Mouse (Mus musculus): Measurements from ENCODE around the gene Rfpl4b. TPM values are rescaled to one million over a fixed set of nuclear protein-coding genes. Genes with fewer than 3 reads are reported as not detected.
"Not testable (repeated sequence)": the region's sequence is repeated elsewhere in the genome, so short reads cannot be mapped to it uniquely, and the experiment has no call there.

Rfpl4b gene
- polyA plus RNA-seq (2014; fragmentation: Nextera tagmentation; extraction: Ambion mirVana), result not detected in 2 replicates

DNA sequence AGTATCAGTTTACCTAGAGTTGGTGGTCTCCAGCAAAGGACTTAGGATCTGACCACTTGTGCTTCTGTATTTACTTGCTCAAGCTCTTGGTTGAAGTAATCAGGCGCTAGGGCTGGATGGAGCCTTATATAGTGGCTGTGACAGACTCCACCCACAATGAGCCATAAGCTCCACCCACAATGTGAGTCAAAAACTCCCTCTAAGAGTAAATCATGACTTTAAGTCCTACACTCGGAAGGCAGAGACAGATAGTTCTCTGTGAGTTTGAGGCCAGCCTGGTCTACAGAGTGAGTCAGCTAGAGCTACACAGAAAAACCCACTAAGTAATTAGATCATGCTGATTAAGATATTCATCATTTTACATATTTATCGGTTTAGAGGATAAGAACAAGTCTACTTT, at the start of gene Rfpl4b:
Gene Rfpl4b (minus strand): TSS at position 101 of the 400 bp plus-strand sequence.
- DNase-seq (no peak), ATAC-seq (ENCODE audit: insufficient read depth) (no peak)
- no peak for TF ChIP-seq CTCF (IDR thresholded peaks at IDR 0.05; ENCODE audit: low read depth)

DNA sequence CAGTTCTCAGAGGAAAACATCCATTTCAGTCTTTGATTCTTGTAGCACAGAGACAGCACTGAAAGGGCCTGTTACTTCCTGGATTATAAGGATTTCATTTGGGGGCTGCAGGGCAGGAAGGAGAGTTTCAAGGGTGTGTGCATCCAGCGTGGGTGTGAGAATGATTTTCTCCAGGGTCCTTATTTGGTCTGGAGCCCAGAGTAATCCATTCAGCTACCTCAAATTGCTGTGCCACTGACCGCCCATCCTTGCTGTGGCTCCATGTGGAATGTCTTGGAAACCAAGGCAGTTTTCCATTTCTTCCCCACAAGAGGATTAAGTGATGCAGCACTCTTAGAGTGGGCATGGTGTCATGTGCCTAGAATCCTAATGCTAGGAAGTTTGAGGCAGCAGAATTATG, 33.6 kb upstream of the Rfpl4b start:
- no peaks in the 10 kb centered on the region for H3K36me3 ChIP-seq (ENCODE audit: insufficient read depth)
- H3K9ac ChIP-seq, result no peak overlapping the region
- no peak overlapping the region for H3K4me2 ChIP-seq
- 49% methylated on average over 2 of the region's 2 CpGs for WGBS
- no peaks in the 10 kb centered on the region for H3K27me3 ChIP-seq (ENCODE audit: insufficient read depth, low read length)
- no peaks in the 10 kb centered on the region for H3K4me1 ChIP-seq (ENCODE audit: insufficient read depth)
- no peak overlapping the region for H3K4me3 ChIP-seq (ENCODE audit: low read depth, low read length)
- no peak for TF ChIP-seq CTCF (IDR thresholded peaks at IDR 0.05; ENCODE audit: low read depth)
- no peak for ATAC-seq (ENCODE audit: insufficient read depth)
- no peaks in the 10 kb centered on the region for H3K9me3 ChIP-seq (ENCODE audit: low read depth, low read length)
- DNase-seq, result peak; percentile 5
- 0 out of 2 replicates have a peak overlapping the region, but pooled peaks have one; percentile 24 for H3K27ac ChIP-seq (ENCODE audit: low read depth)

More for the DNA sequence above, at the start of gene Rfpl4b:
- H3K9ac ChIP-seq, result no peak within 1 kb of the TSS
- no peaks in the 10 kb centered on the region for H3K9me3 ChIP-seq (ENCODE audit: low read depth, low read length)
- no peaks in the 10 kb centered on the region for H3K4me1 ChIP-seq (ENCODE audit: insufficient read depth)
- no peak within 1 kb of the TSS for H3K27ac ChIP-seq (ENCODE audit: low read depth)
- no peak within 1 kb of the TSS for H3K4me3 ChIP-seq (ENCODE audit: low read depth, low read length)
- H3K4me2 ChIP-seq, result no peak within 1 kb of the TSS
- no peaks in the 10 kb centered on the region for H3K36me3 ChIP-seq (ENCODE audit: insufficient read depth)
- no peaks in the 10 kb centered on the region for H3K27me3 ChIP-seq (ENCODE audit: insufficient read depth, low read length)
- 88% methylated on average over 3 of the region's 3 CpGs for WGBS

GRCm38 (mm10) chr10:38850006-38850405, 28.4 kb upstream of the Rfpl4b start:
- not testable (repeated sequence) for DNase-seq; H3K9me3 ChIP-seq (ENCODE audit: low read depth, low read length); ATAC-seq (ENCODE audit: insufficient read depth); H3K4me1 ChIP-seq (ENCODE audit: insufficient read depth); H3K27me3 ChIP-seq (ENCODE audit: insufficient read depth, low read length); H3K36me3 ChIP-seq (ENCODE audit: insufficient read depth); H3K9ac ChIP-seq; H3K4me3 ChIP-seq (ENCODE audit: low read depth, low read length); H3K4me2 ChIP-seq; H3K27ac ChIP-seq (ENCODE audit: low read depth)
- WGBS, result 50% methylated on average over 5 of the region's 5 CpGs

DNA sequence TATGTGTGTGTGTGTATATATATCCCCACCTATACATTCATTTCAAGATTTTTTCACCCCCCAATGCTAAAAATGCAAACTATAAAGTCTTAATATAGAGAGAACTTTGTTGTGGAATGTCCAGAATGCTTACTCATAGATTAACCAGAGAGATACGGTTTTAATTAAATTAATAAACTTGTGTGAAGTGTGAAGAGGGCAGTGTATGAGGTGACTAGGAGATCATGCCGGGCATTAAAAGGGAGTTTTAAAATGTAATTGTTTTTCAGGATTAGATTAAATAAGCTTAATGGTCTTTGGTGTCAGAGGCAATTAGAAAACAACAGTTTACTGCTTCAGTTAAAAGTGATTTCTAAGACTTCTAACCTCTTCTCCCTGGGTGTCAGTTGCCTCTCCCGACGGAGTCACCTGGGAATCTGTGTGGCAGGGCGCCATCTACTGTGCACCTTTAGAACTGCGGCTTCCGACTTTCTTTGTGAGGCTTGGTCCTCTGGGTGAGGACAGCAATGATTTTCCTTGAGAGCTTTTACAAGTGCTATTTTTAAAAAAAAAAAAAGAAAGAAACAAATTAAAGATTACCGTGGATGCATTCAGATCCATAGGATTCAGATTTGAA, 27.4 kb upstream of the Rfpl4b start:
- WGBS, result 19% methylated on average over 8 of the region's 8 CpGs
- no peak overlapping the region for H3K9ac ChIP-seq
- H3K4me1 ChIP-seq (ENCODE audit: insufficient read depth), result no peaks in the 10 kb centered on the region
- H3K27me3 ChIP-seq (ENCODE audit: insufficient read depth, low read length), result no peaks in the 10 kb centered on the region
- DNase-seq, result peak; percentile 86
- no peak overlapping the region for H3K27ac ChIP-seq (ENCODE audit: low read depth)
- no peak for ATAC-seq (ENCODE audit: insufficient read depth)
- H3K4me2 ChIP-seq, result no peak overlapping the region
- peak; percentile 82 for TF ChIP-seq CTCF (IDR thresholded peaks at IDR 0.05; ENCODE audit: low read depth)
- no peaks in the 10 kb centered on the region for H3K36me3 ChIP-seq (ENCODE audit: insufficient read depth)
- no peaks in the 10 kb centered on the region for H3K9me3 ChIP-seq (ENCODE audit: low read depth, low read length)
- no peak overlapping the region for H3K4me3 ChIP-seq (ENCODE audit: low read depth, low read length)

DNA sequence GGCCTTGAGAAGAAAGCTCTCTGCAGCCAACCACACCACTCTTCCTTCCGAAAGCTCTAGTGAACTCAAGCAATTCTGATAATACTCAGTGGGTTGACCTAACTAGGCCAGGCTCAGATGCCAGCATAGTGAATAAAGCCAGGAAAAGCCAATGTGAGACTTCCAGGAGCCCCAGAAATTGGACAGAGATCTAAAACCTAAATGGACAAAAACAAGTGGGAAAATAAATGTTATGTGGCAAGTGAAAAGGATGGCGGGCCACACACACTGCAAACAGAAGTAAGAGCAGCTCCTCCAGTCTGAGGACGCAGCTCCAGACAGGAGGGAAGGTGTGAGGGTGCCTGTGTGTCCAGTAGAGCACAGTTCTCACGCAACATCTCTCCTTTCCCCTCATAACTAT, 26.7 kb upstream of the Rfpl4b start:
- Histone ChIP-seq H3K36me3 (ENCODE audit: insufficient read depth) (no peaks in the 10 kb centered on the region), H3K4me3 (ENCODE audit: low read depth, low read length) (no peak overlapping the region), H3K9ac (no peak overlapping the region), H3K4me2 (no peak overlapping the region), H3K27ac (ENCODE audit: low read depth) (no peak overlapping the region), H3K9me3 (ENCODE audit: low read depth, low read length) (no peaks in the 10 kb centered on the region), H3K4me1 (ENCODE audit: insufficient read depth) (no peaks in the 10 kb centered on the region), H3K27me3 (ENCODE audit: insufficient read depth, low read length) (no peaks in the 10 kb centered on the region)
- TF ChIP-seq CTCF (IDR thresholded peaks at IDR 0.05; ENCODE audit: low read depth), result no peak
- DNase-seq, result no peak
- ATAC-seq (ENCODE audit: insufficient read depth), result no peak
- WGBS, result 70% methylated on average over 4 of the region's 4 CpGs

GRCm38 (mm10) chr10:38823741-38824140, 2.2 kb upstream of the Rfpl4b start:
- DNase-seq, result no peak
- no peaks in the 10 kb centered on the region for H3K27me3 ChIP-seq (ENCODE audit: insufficient read depth, low read length)

GRCm38 (mm10) chr10:38806056-38806455, 15.5 kb downstream of the Rfpl4b start:
- ATAC-seq (ENCODE audit: insufficient read depth) (no peak), DNase-seq (no peak)
- H3K4me1 ChIP-seq (ENCODE audit: insufficient read depth), result no peaks in the 10 kb centered on the region
- 75% methylated on average over 2 of the region's 2 CpGs for WGBS
- H3K27me3 ChIP-seq (ENCODE audit: insufficient read depth, low read length), result no peaks in the 10 kb centered on the region
- H3K4me2 ChIP-seq, result no peak overlapping the region
- H3K27ac ChIP-seq (ENCODE audit: low read depth), result no peak overlapping the region
- H3K4me3 ChIP-seq (ENCODE audit: low read depth, low read length), result no peak overlapping the region
- H3K9ac ChIP-seq, result no peak overlapping the region
- H3K36me3 ChIP-seq (ENCODE audit: insufficient read depth), result no peaks in the 10 kb centered on the region
- no peaks in the 10 kb centered on the region for H3K9me3 ChIP-seq (ENCODE audit: low read depth, low read length)
- no peak for TF ChIP-seq CTCF (IDR thresholded peaks at IDR 0.05; ENCODE audit: low read depth)

More at GRCm38 (mm10) chr10:38823741-38824140, 2.2 kb upstream of the Rfpl4b start:
- WGBS, result 32% methylated on average over 1 of the region's 1 CpGs
- Histone ChIP-seq H3K27ac (ENCODE audit: low read depth) (no peak overlapping the region), H3K9ac (no peak overlapping the region), H3K4me1 (ENCODE audit: insufficient read depth) (no peaks in the 10 kb centered on the region), H3K9me3 (ENCODE audit: low read depth, low read length) (no peaks in the 10 kb centered on the region), H3K4me3 (ENCODE audit: low read depth, low read length) (no peak overlapping the region), H3K4me2 (no peak overlapping the region), H3K36me3 (ENCODE audit: insufficient read depth) (no peaks in the 10 kb centered on the region)
- no peak for TF ChIP-seq CTCF (IDR thresholded peaks at IDR 0.05; ENCODE audit: low read depth)
- no peak for ATAC-seq (ENCODE audit: insufficient read depth)

Data from lung, embryonic 14.5 days (tissue).